Mouse (Mus musculus): ENCODE measurements at regions not wholly inside any gene's neighbourhood (a gene's known extent, or its start where the extent isn't known, plus 50 kb on each side); places are given as distances from the start of the nearest gene placed in this dataset.

DNA sequence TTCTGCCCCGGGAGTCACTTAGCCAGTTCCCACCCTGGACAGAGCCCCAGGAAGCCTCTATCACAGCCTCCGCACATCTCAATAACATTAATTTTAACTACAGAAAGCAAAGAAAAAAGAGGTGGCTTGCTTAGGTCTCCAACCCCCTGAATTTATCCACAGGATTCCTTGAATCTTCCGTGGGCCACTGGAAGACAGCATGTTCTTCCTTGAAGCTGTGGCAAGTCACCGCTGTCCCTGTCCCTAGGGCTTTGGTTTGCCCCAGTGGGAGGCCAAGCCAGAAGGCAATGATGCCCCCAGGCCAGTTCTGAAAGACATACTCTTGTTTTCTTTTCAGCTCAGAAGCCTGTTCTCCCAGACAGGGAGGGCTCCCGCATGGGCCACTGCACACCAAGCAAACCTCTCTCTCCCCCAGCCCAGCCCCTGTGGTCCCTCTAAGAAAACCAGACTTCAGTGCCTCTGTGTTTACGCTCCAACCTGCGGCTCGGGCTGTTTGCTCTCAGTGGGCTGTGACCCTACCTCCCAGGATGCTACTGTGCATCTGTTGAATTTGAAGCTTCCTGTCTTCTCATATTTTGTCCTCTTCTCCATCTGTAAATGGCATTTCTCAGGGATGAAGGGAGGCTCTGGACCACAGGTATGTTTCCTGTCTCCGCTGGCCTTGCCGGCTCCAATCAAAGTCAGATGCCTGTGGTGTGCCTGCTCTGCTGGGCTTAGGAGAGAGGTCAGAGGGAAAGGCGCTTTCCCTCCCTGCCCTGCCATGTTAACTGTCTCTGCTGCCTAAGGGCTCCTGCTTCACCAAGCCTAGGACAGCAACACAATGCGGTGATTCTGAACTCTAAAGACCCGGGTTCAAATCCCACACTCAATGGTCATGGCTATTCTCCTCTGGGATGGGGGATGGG lies 67.5 kb upstream of the Rgma start:
- Histone ChIP-seq H3K27ac (replicated peaks in 1 of 2; ENCODE audit: control insufficient read depth in 1 of 2, insufficient read depth in 1 of 2, low read depth in 2 of 2, low read length in 2 of 2) (no peak overlapping the region), H3K27me3 (ENCODE audit: control insufficient read depth, insufficient read depth, low read length) (peaks cover 16% of the 10 kb centered on the region), H3K4me3 (ENCODE audit: control insufficient read depth in 1 of 2, insufficient read depth in 1 of 2, low read depth in 1 of 2, low read length in 2 of 2) (no peak overlapping the region), H3K4me2 (ENCODE audit: low read length) (no peak overlapping the region), H3K36me3 (ENCODE audit: control insufficient read depth, insufficient read depth, low read length) (no peaks in the 10 kb centered on the region), H3K9me3 (ENCODE audit: control insufficient read depth, low read length) (no peaks in the 10 kb centered on the region), H3K9ac (ENCODE audit: low read length) (no peak overlapping the region), H3K4me1 (ENCODE audit: control insufficient read depth in 2 of 2, insufficient read depth in 2 of 2, low read length in 2 of 2) (no peaks in the 10 kb centered on the region)
- 43% methylated on average over 13 of the region's 13 CpGs for whole genome bisulfite sequencing
- no peak for ATAC-seq (ENCODE audit: insufficient number of reproducible peaks, insufficient read depth, low FRiP score, low read depth)

GRCm38 (mm10) chr7:73308981-73309380 lies 66.3 kb upstream of the Rgma start:
- WGBS = 66% methylated on average over 7 of the region's 7 CpGs
- no peak overlapping the region for H3K4me3 ChIP-seq (ENCODE audit: control insufficient read depth in 1 of 2, insufficient read depth in 1 of 2, low read depth in 1 of 2, low read length in 2 of 2)
- H3K27ac ChIP-seq (replicated peaks in 1 of 2; ENCODE audit: control insufficient read depth in 1 of 2, insufficient read depth in 1 of 2, low read depth in 2 of 2, low read length in 2 of 2) = no peak overlapping the region
- H3K4me2 ChIP-seq (ENCODE audit: low read length) = no peak overlapping the region
- H3K4me1 ChIP-seq (ENCODE audit: control insufficient read depth in 2 of 2, insufficient read depth in 2 of 2, low read length in 2 of 2) = no peaks in the 10 kb centered on the region
- H3K36me3 ChIP-seq (ENCODE audit: control insufficient read depth, insufficient read depth, low read length) = no peaks in the 10 kb centered on the region
- no peaks in the 10 kb centered on the region for H3K9me3 ChIP-seq (ENCODE audit: control insufficient read depth, low read length)
- H3K9ac ChIP-seq (ENCODE audit: low read length) = no peak overlapping the region
- ATAC-seq (ENCODE audit: insufficient number of reproducible peaks, insufficient read depth, low FRiP score, low read depth) = no peak
- peaks cover 16% of the 10 kb centered on the region for H3K27me3 ChIP-seq (ENCODE audit: control insufficient read depth, insufficient read depth, low read length)

DNA sequence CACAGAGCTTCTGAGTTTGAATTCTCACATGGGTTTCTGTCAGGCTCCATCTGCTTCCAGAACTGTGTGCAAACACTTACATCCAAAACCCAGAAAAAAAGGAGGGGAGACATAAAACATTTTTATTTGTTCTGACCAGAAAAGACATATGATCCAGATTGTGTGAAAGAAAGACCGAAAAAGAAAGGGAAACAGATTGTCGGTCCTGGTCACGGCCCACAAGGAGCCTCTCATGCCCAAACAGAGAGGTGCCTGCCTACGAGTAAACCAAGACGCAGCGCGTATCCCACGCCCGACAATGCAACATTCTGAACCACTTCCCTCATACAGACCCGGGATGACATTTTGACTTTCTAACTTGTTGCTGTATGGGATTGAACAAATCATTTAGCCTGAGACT lies 65.3 kb upstream of the Rgma start:
- no peak for ATAC-seq (ENCODE audit: insufficient number of reproducible peaks, insufficient read depth, low FRiP score, low read depth)
- 95% methylated on average over 10 of the region's 10 CpGs for WGBS
- H3K27me3 ChIP-seq (ENCODE audit: control insufficient read depth, insufficient read depth, low read length) = peaks cover 16% of the 10 kb centered on the region

DNA sequence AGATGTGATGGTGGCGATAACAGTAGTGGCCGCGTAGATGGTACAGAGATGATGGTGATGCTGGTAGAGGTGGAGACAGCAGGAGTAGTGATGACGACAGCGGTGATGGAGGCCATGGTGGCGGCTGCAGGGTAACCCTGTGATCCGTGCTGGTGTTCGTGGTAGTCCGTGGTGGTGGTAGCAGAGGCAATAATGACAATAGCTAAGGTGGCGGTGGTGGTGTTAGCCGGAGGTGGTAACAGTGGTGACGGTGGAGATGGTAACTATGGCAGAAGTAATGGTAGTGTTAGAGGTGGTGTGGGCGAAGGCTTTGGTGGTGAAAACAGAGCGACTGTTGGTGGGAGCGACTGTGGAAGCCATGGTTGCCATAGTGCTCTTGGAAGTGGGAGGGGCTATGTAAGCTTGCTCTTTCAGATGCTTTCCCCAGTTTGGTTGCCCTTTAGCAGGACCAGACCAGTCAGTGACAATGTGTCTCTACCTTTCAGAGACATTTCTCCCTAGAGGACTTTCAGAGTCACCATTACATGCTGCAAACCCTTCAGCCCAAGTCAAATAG lies 64.7 kb upstream of the Rgma start:
- Histone ChIP-seq H3K36me3 (ENCODE audit: control insufficient read depth, insufficient read depth, low read length) (no peaks in the 10 kb centered on the region), H3K4me3 (ENCODE audit: control insufficient read depth in 1 of 2, insufficient read depth in 1 of 2, low read depth in 1 of 2, low read length in 2 of 2) (no peak overlapping the region), H3K9me3 (ENCODE audit: control insufficient read depth, low read length) (no peaks in the 10 kb centered on the region), H3K4me1 (ENCODE audit: control insufficient read depth in 2 of 2, insufficient read depth in 2 of 2, low read length in 2 of 2) (no peaks in the 10 kb centered on the region), H3K27ac (replicated peaks in 1 of 2; ENCODE audit: control insufficient read depth in 1 of 2, insufficient read depth in 1 of 2, low read depth in 2 of 2, low read length in 2 of 2) (no peak overlapping the region), H3K9ac (ENCODE audit: low read length) (no peak overlapping the region), H3K27me3 (ENCODE audit: control insufficient read depth, insufficient read depth, low read length) (peaks cover 15% of the 10 kb centered on the region), H3K4me2 (ENCODE audit: low read length) (no peak overlapping the region)
- no peak for ATAC-seq (ENCODE audit: insufficient number of reproducible peaks, insufficient read depth, low FRiP score, low read depth)
- WGBS = 94% methylated on average over 15 of the region's 15 CpGs

More for the DNA sequence above, 65.3 kb upstream of the Rgma start:
- H3K27ac ChIP-seq (replicated peaks in 1 of 2; ENCODE audit: control insufficient read depth in 1 of 2, insufficient read depth in 1 of 2, low read depth in 2 of 2, low read length in 2 of 2) = no peak overlapping the region
- no peak overlapping the region for H3K4me2 ChIP-seq (ENCODE audit: low read length)
- H3K4me1 ChIP-seq (ENCODE audit: control insufficient read depth in 2 of 2, insufficient read depth in 2 of 2, low read length in 2 of 2) = no peaks in the 10 kb centered on the region
- H3K9me3 ChIP-seq (ENCODE audit: control insufficient read depth, low read length) = no peaks in the 10 kb centered on the region
- no peak overlapping the region for H3K4me3 ChIP-seq (ENCODE audit: control insufficient read depth in 1 of 2, insufficient read depth in 1 of 2, low read depth in 1 of 2, low read length in 2 of 2)
- H3K9ac ChIP-seq (ENCODE audit: low read length) = no peak overlapping the region
- no peaks in the 10 kb centered on the region for H3K36me3 ChIP-seq (ENCODE audit: control insufficient read depth, insufficient read depth, low read length)

DNA sequence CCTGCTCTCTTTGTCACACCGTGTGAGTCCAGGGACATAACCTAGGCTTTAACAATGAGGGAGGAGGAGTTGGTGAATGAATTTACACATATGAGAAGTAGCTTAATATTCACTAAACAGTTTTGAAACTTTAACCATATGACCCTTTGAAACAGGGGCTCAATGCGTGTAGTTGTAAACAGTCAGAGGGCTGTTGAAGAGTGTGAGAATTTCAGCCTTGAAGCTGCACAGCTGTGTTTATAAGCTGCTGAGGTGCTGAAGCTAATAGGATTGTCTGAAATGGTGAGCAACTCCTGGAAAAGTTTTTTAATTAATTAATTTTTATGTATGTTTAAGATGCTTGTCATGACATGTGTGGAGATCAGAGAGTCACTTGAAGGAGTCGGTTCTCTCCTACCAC lies 59.8 kb upstream of the Rgma start:
- Histone ChIP-seq H3K27ac (replicated peaks in 1 of 2; ENCODE audit: control insufficient read depth in 1 of 2, insufficient read depth in 1 of 2, low read depth in 2 of 2, low read length in 2 of 2) (no peak overlapping the region), H3K4me2 (ENCODE audit: low read length) (no peak overlapping the region), H3K9ac (ENCODE audit: low read length) (no peak overlapping the region), H3K4me3 (ENCODE audit: control insufficient read depth in 1 of 2, insufficient read depth in 1 of 2, low read depth in 1 of 2, low read length in 2 of 2) (no peak overlapping the region), H3K9me3 (ENCODE audit: control insufficient read depth, low read length) (no peaks in the 10 kb centered on the region), H3K27me3 (ENCODE audit: control insufficient read depth, insufficient read depth, low read length) (0 out of 2 replicates have a peak, but pooled peaks cover 3% of the 10 kb centered on the region), H3K36me3 (ENCODE audit: control insufficient read depth, insufficient read depth, low read length) (no peaks in the 10 kb centered on the region), H3K4me1 (ENCODE audit: control insufficient read depth in 2 of 2, insufficient read depth in 2 of 2, low read length in 2 of 2) (peaks cover 4 to 12% of the 10 kb centered on the region in 2 experiments)
- WGBS = 75% methylated on average over 3 of the region's 3 CpGs
- ATAC-seq (ENCODE audit: insufficient number of reproducible peaks, insufficient read depth, low FRiP score, low read depth) = no peak

- H3K4me3 ChIP-seq (ENCODE audit: control insufficient read depth in 1 of 2, insufficient read depth in 1 of 2, low read depth in 1 of 2, low read length in 2 of 2) = no peak overlapping the region
- H3K4me2 ChIP-seq (ENCODE audit: low read length) = no peak overlapping the region
- WGBS = 89% methylated on average over 4 of the region's 4 CpGs
- no peaks in the 10 kb centered on the region for H3K9me3 ChIP-seq (ENCODE audit: control insufficient read depth, low read length)
- H3K9ac ChIP-seq (ENCODE audit: low read length) = no peak overlapping the region
- H3K27ac ChIP-seq (replicated peaks in 1 of 2; ENCODE audit: control insufficient read depth in 1 of 2, insufficient read depth in 1 of 2, low read depth in 2 of 2, low read length in 2 of 2) = no peak overlapping the region
- ATAC-seq (ENCODE audit: insufficient number of reproducible peaks, insufficient read depth, low FRiP score, low read depth) = no peak
- peaks cover 6 to 15% of the 10 kb centered on the region in 2 experiments for H3K4me1 ChIP-seq (ENCODE audit: control insufficient read depth in 2 of 2, insufficient read depth in 2 of 2, low read length in 2 of 2)
- no peaks in the 10 kb centered on the region for H3K36me3 ChIP-seq (ENCODE audit: control insufficient read depth, insufficient read depth, low read length)
- H3K27me3 ChIP-seq (ENCODE audit: control insufficient read depth, insufficient read depth, low read length) = peaks cover 5% of the 10 kb centered on the region
These were observed 57.7 kb upstream of the Rgma start for GRCm38 (mm10) chr7:73317574-73317973.

DNA sequence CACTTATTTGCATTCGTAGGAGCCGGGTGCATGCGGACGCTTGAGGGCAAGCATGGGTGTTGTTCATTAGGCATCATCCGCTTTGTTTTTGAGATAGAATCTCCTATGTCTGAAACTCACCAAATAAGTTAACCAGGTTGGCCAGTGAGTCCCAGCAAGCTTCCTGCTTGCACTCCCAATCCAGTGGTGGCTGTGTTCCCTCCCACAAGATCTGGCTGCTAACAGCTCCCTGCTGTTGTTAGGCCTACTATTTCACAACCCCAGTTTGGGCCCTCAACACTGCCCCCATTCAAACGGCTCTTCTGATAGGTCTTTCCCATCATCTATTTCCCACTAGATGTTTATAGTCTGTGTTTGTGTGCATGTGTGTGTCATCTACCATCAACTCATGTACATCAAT lies 56.3 kb upstream of the Rgma start:
- 84% methylated on average over 6 of the region's 6 CpGs for WGBS
- Histone ChIP-seq H3K36me3 (ENCODE audit: control insufficient read depth, insufficient read depth, low read length) (no peaks in the 10 kb centered on the region), H3K4me1 (ENCODE audit: control insufficient read depth in 2 of 2, insufficient read depth in 2 of 2, low read length in 2 of 2) (peaks cover 7 to 15% of the 10 kb centered on the region in 2 experiments), H3K27me3 (ENCODE audit: control insufficient read depth, insufficient read depth, low read length) (peaks cover 7% of the 10 kb centered on the region), H3K9ac (ENCODE audit: low read length) (no peak overlapping the region), H3K9me3 (ENCODE audit: control insufficient read depth, low read length) (no peaks in the 10 kb centered on the region), H3K27ac (replicated peaks in 1 of 2; ENCODE audit: control insufficient read depth in 1 of 2, insufficient read depth in 1 of 2, low read depth in 2 of 2, low read length in 2 of 2) (no peak overlapping the region), H3K4me2 (ENCODE audit: low read length) (no peak overlapping the region), H3K4me3 (ENCODE audit: control insufficient read depth in 1 of 2, insufficient read depth in 1 of 2, low read depth in 1 of 2, low read length in 2 of 2) (no peak overlapping the region)
- no peak for ATAC-seq (ENCODE audit: insufficient number of reproducible peaks, insufficient read depth, low FRiP score, low read depth)

Measured in heart, embryonic 14.5 days (tissue).